Comparison of ENCODE assay signal across 8 mouse cellular contexts in genomic region chr2:91947397-91948150, GRCm38 (mm10). TPM values are rescaled to one million over a fixed set of nuclear protein-coding genes. Genes with fewer than 3 reads are reported as not detected.
DNase-seq lines count a peak whose midpoint lies in the region; ATAC-seq and TF ChIP-seq lines count a peak whose summit lies in the region.

No protein-coding gene starts in this region.

- no peak for TF ChIP-seq POLR2A in kidney, adult 2 months (IDR thresholded peaks at IDR 0.05; ENCODE audit: low read depth, low read length)

- DNase-seq in adrenal gland, adult (ENCODE audit: inconsistent age in 2 of 2, low spot score in 1 of 2), result peak; percentile 66 to 76
- DNase-seq in adrenal gland, postnatal 4 days (ENCODE audit: low spot score in 2 of 2), result no peak
- peak; percentile 80 for DNase-seq in 3T3-L1 (ENCODE audit: low read depth, low spot score)
- peak; percentile 76 for DNase-seq in liver, embryonic 13.5 days
- no peak for DNase-seq in kidney, adult 2 months

- H3K9me3 ChIP-seq in heart, embryonic 13.5 days, result no peaks in the 10 kb centered on the region
- no peaks in the 10 kb centered on the region for H3K9me3 ChIP-seq in liver, embryonic 13.5 days (replicated peaks)
- H3K9me3 ChIP-seq in neural tube, embryonic 14.5 days (ENCODE audit: control insufficient read depth, low read length), result no peaks in the 10 kb centered on the region

- H3K4me2 ChIP-seq in heart, embryonic 13.5 days, result peak overlapping the region; percentile 74
- peak overlapping the region; percentile 81 for H3K4me2 ChIP-seq in liver, embryonic 13.5 days
- no peak overlapping the region for H3K4me2 ChIP-seq in neural tube, embryonic 14.5 days (ENCODE audit: low read depth, low read length)

- TF ChIP-seq CTCF in kidney, adult 2 months (conservative IDR thresholded peaks at IDR 0.05; ENCODE audit: insufficient read depth, insufficient read length, low read depth, low read length), result no peak

- H3K4me3 ChIP-seq in heart, embryonic 13.5 days, result peak overlapping the region; percentile 29
- H3K4me3 ChIP-seq in liver, embryonic 13.5 days (replicated peaks), result peak overlapping the region; percentile 63
- H3K4me3 ChIP-seq in neural tube, embryonic 14.5 days (ENCODE audit: low read depth, low read length), result no peak overlapping the region
- H3K4me3 ChIP-seq in kidney, adult 2 months (ENCODE audit: insufficient read depth, low read depth, low read length), result no peak overlapping the region

- no peaks in the 10 kb centered on the region for H3K27me3 ChIP-seq in heart, embryonic 13.5 days (replicated peaks)
- no peaks in the 10 kb centered on the region for H3K27me3 ChIP-seq in liver, embryonic 13.5 days
- no peaks in the 10 kb centered on the region for H3K27me3 ChIP-seq in neural tube, embryonic 14.5 days (ENCODE audit: control insufficient read depth, insufficient read depth, low read length)
- H3K27me3 ChIP-seq in kidney, adult 2 months (replicated peaks; ENCODE audit: control insufficient read depth, insufficient read depth, low read length), result no peaks in the 10 kb centered on the region

- H3K27ac ChIP-seq in heart, embryonic 13.5 days (replicated peaks), result peak overlapping the region; percentile 99
- H3K27ac ChIP-seq in liver, embryonic 13.5 days, result peak overlapping the region; percentile 97
- H3K27ac ChIP-seq in neural tube, embryonic 14.5 days (ENCODE audit: low read depth, low read length), result 0 out of 2 replicates have a peak overlapping the region, but pooled peaks have one; percentile 22
- no peak overlapping the region for H3K27ac ChIP-seq in kidney, adult 2 months (ENCODE audit: insufficient read depth, low read depth, low read length)

- peaks cover 87% of the 10 kb centered on the region for H3K4me1 ChIP-seq in heart, embryonic 13.5 days
- H3K4me1 ChIP-seq in liver, embryonic 13.5 days (replicated peaks), result peaks cover 92% of the 10 kb centered on the region
- H3K4me1 ChIP-seq in neural tube, embryonic 14.5 days (ENCODE audit: control insufficient read depth, insufficient read depth, low read length), result peaks cover 25% of the 10 kb centered on the region
- H3K4me1 ChIP-seq in kidney, adult 2 months (ENCODE audit: control insufficient read depth, insufficient read depth, low read length), result peaks cover 14% of the 10 kb centered on the region

- ATAC-seq in common myeloid progenitor, adult 5-6 weeks (replicated peaks; ENCODE audit: low read depth, poor library complexity, severe bottlenecking), result peak; percentile 17
- ATAC-seq in heart, embryonic 13.5 days (ENCODE audit: extremely low read depth, insufficient number of reproducible peaks, low FRiP score, low TSS enrichment), result peak; percentile 20; the same call in 1 of the 2 replicates
- peak; percentile 57 for ATAC-seq in liver, embryonic 13.5 days (ENCODE audit: low read depth)
- no peak for ATAC-seq in neural tube, embryonic 14.5 days (ENCODE audit: low read depth)

- peaks cover 21% of the 10 kb centered on the region for H3K36me3 ChIP-seq in heart, embryonic 13.5 days
- H3K36me3 ChIP-seq in liver, embryonic 13.5 days, result peaks cover 35% of the 10 kb centered on the region
- H3K36me3 ChIP-seq in neural tube, embryonic 14.5 days (ENCODE audit: control insufficient read depth, insufficient read depth, low read length), result no peaks in the 10 kb centered on the region
- H3K36me3 ChIP-seq in kidney, adult 2 months (ENCODE audit: control insufficient read depth, insufficient read depth, low read length), result no peaks in the 10 kb centered on the region

- 39% methylated on average over 11 of the region's 11 CpGs for WGBS in heart, embryonic 13.5 days
- 29% methylated on average over 11 of the region's 11 CpGs for WGBS in liver, embryonic 13.5 days (ENCODE audit: insufficient replicate concordance)
- WGBS in neural tube, embryonic 14.5 days, result 53% methylated on average over 11 of the region's 11 CpGs
- WGBS in kidney, adult 2 months, result 54% methylated on average over 11 of the region's 11 CpGs

- peak overlapping the region; percentile 88 for H3K9ac ChIP-seq in heart, embryonic 13.5 days
- peak overlapping the region; percentile 85 for H3K9ac ChIP-seq in liver, embryonic 13.5 days
- 0 out of 2 replicates have a peak overlapping the region, but pooled peaks have one; percentile 16 for H3K9ac ChIP-seq in neural tube, embryonic 14.5 days (replicated peaks; ENCODE audit: low read depth, low read length)

RNA-seq across cellular contexts. Expression of gene Gm9821, which starts 2.1 kb away (rescaled TPM):
- total RNA-seq in adrenal gland, postnatal 4 days (2021), result not detected
- 0.49 and 1.5 TPM in 2 replicates for total RNA-seq in common myeloid progenitor, adult 5-6 weeks (2017)
- 1.6 and 2.2 TPM in 2 replicates for polyA plus RNA-seq in heart, embryonic 13.5 days (2015; fragmentation: Nextera tagmentation; extraction: Ambion mirVana)
- polyA plus RNA-seq in liver, embryonic 13.5 days (2015; fragmentation: Nextera tagmentation; extraction: Ambion mirVana), result 0.80 and 0.89 TPM in 2 replicates
- polyA plus RNA-seq in neural tube, embryonic 14.5 days (2014; fragmentation: Nextera tagmentation; extraction: Ambion mirVana), result 0.33 TPM in 2 replicates
- polyA plus RNA-seq in kidney, adult 2 months (2012; rRNA removed), result not detected in 2 replicates

RNA-seq across cellular contexts. Expression of gene Mdk, which starts 15.5 kb away (rescaled TPM):
- 100 to 1,000 TPM in 1 of 2 experiments, 10 to 100 TPM in 1; 79.3 to 138 TPM for total RNA-seq in adrenal gland, postnatal 4 days (2021)
- 0.44 TPM in 1 of 2 replicates, not detected in the other for total RNA-seq in common myeloid progenitor, adult 5-6 weeks (2017)
- polyA plus RNA-seq in heart, embryonic 13.5 days (2015; fragmentation: Nextera tagmentation; extraction: Ambion mirVana), result 603 and 654 TPM in 2 replicates
- polyA plus RNA-seq in liver, embryonic 13.5 days (2015; fragmentation: Nextera tagmentation; extraction: Ambion mirVana), result 50.1 and 52.2 TPM in 2 replicates
- polyA plus RNA-seq in neural tube, embryonic 14.5 days (2014; fragmentation: Nextera tagmentation; extraction: Ambion mirVana), result 93.6 and 155 TPM in 2 replicates
- polyA plus RNA-seq in kidney, adult 2 months (2012; rRNA removed), result 76.0 and 80.1 TPM in 2 replicates

RNA-seq across cellular contexts. Expression of gene Chrm4, which starts 20.5 kb away (rescaled TPM):
- under 1 TPM; 0.34 to 0.42 TPM for total RNA-seq in adrenal gland, postnatal 4 days (2021)
- total RNA-seq in common myeloid progenitor, adult 5-6 weeks (2017), result 0.96 TPM in 1 of 2 replicates, not detected in the other
- polyA plus RNA-seq in heart, embryonic 13.5 days (2015; fragmentation: Nextera tagmentation; extraction: Ambion mirVana), result not detected in 2 replicates
- polyA plus RNA-seq in liver, embryonic 13.5 days (2015; fragmentation: Nextera tagmentation; extraction: Ambion mirVana), result 0.07 and 0.09 TPM in 2 replicates
- polyA plus RNA-seq in neural tube, embryonic 14.5 days (2014; fragmentation: Nextera tagmentation; extraction: Ambion mirVana), result 1.1 and 1.4 TPM in 2 replicates
- 0.11 TPM in 1 of 2 replicates, not detected in the other for polyA plus RNA-seq in kidney, adult 2 months (2012; rRNA removed)

RNA-seq across cellular contexts. Expression of gene Dgkz, which starts 28.1 kb away (rescaled TPM):
- 10 to 100 TPM; 91.3 to 98.4 TPM for total RNA-seq in adrenal gland, postnatal 4 days (2021)
- 102 and 117 TPM in 2 replicates for total RNA-seq in common myeloid progenitor, adult 5-6 weeks (2017)
- 37.9 and 43.4 TPM in 2 replicates for polyA plus RNA-seq in heart, embryonic 13.5 days (2015; fragmentation: Nextera tagmentation; extraction: Ambion mirVana)
- polyA plus RNA-seq in liver, embryonic 13.5 days (2015; fragmentation: Nextera tagmentation; extraction: Ambion mirVana), result 24.7 and 28.0 TPM in 2 replicates
- polyA plus RNA-seq in neural tube, embryonic 14.5 days (2014; fragmentation: Nextera tagmentation; extraction: Ambion mirVana), result 36.7 and 51.1 TPM in 2 replicates
- 106 and 119 TPM in 2 replicates for polyA plus RNA-seq in kidney, adult 2 months (2012; rRNA removed)

Comparison
In these comparisons a context has a peak if more than half of its experiments do, and no peak if none do; other contexts are left out.
1. DNase-seq: peak in adrenal gland, adult (2 of 2), 3T3-L1 (single experiment) and liver, embryonic 13.5 days (single experiment); none in adrenal gland, postnatal 4 days (0 of 2) and kidney, adult 2 months (single experiment).
2. H3K4me3 ChIP-seq: peak in heart, embryonic 13.5 days (single experiment) and liver, embryonic 13.5 days (single experiment); none in neural tube, embryonic 14.5 days (single experiment) and kidney, adult 2 months (single experiment).
3. H3K9ac ChIP-seq: peak in every context shown above with its lines; median percentile 88 in heart, embryonic 13.5 days; 85 in liver, embryonic 13.5 days; 16 in neural tube, embryonic 14.5 days.